Mouse (Mus musculus): ENCODE measurements at regions not wholly inside any gene's neighbourhood (a gene's known extent, or its start where the extent isn't known, plus 50 kb on each side); places are given as distances from the start of the nearest gene placed in this dataset.

- no peak for ATAC-seq
- Histone ChIP-seq H3K36me3 (ENCODE audit: control insufficient read depth, insufficient read depth, low read length) (no peaks in the 10 kb centered on the region), H3K9me3 (replicated peaks; ENCODE audit: control insufficient read depth, low read length) (no peaks in the 10 kb centered on the region), H3K4me2 (ENCODE audit: low read length) (no peak overlapping the region), H3K4me3 (ENCODE audit: low read depth, low read length) (no peak overlapping the region), H3K27ac (ENCODE audit: low read depth, low read length) (no peak overlapping the region), H3K27me3 (replicated peaks; ENCODE audit: control insufficient read depth, insufficient read depth, low read length) (no peaks in the 10 kb centered on the region), H3K4me1 (ENCODE audit: control insufficient read depth, insufficient read depth, low read length) (no peaks in the 10 kb centered on the region), H3K9ac (ENCODE audit: low read length) (no peak overlapping the region)
- WGBS: 89% methylated on average over 5 of the region's 5 CpGs
- DNase-seq (ENCODE audit: low spot score): no peak
Observed at GRCm38 (mm10) chr2:63830431-63830830, 267.4 kb downstream of the Fign start.

- DNase-seq (ENCODE audit: low spot score) (no peak), ATAC-seq (no peak)
Observed at GRCm38 (mm10) chr2:63828633-63829032, 269.2 kb downstream of the Fign start.

GRCm38 (mm10) chr2:63819440-63819839, 278.4 kb downstream of the Fign start:
- ATAC-seq (peak; percentile 42; the same call in 1 of the 2 replicates), DNase-seq (ENCODE audit: low spot score) (peak; percentile 27)
- Histone ChIP-seq H3K27ac (ENCODE audit: low read depth, low read length) (no peak overlapping the region), H3K9ac (ENCODE audit: low read length) (no peak overlapping the region), H3K4me3 (ENCODE audit: low read depth, low read length) (no peak overlapping the region), H3K27me3 (replicated peaks; ENCODE audit: control insufficient read depth, insufficient read depth, low read length) (no peaks in the 10 kb centered on the region), H3K9me3 (replicated peaks; ENCODE audit: control insufficient read depth, low read length) (no peaks in the 10 kb centered on the region), H3K36me3 (ENCODE audit: control insufficient read depth, insufficient read depth, low read length) (no peaks in the 10 kb centered on the region), H3K4me2 (ENCODE audit: low read length) (peak overlapping the region; percentile 12; the same call in 1 of the 2 replicates), H3K4me1 (ENCODE audit: control insufficient read depth, insufficient read depth, low read length) (no peaks in the 10 kb centered on the region)
- WGBS: 7% methylated on average over 8 of the region's 8 CpGs

More at GRCm38 (mm10) chr2:63828633-63829032, 269.2 kb downstream of the Fign start:
- Histone ChIP-seq H3K27me3 (replicated peaks; ENCODE audit: control insufficient read depth, insufficient read depth, low read length) (no peaks in the 10 kb centered on the region), H3K4me2 (ENCODE audit: low read length) (no peak overlapping the region), H3K9me3 (replicated peaks; ENCODE audit: control insufficient read depth, low read length) (no peaks in the 10 kb centered on the region), H3K4me3 (ENCODE audit: low read depth, low read length) (no peak overlapping the region), H3K9ac (ENCODE audit: low read length) (no peak overlapping the region), H3K36me3 (ENCODE audit: control insufficient read depth, insufficient read depth, low read length) (no peaks in the 10 kb centered on the region), H3K27ac (ENCODE audit: low read depth, low read length) (no peak overlapping the region), H3K4me1 (ENCODE audit: control insufficient read depth, insufficient read depth, low read length) (no peaks in the 10 kb centered on the region)
- WGBS: 59% methylated on average over 3 of the region's 3 CpGs

Measured in forebrain, embryonic 14.5 days (tissue).